14 mouse cellular contexts compared by ENCODE assay signal in the genomic region with DNA sequence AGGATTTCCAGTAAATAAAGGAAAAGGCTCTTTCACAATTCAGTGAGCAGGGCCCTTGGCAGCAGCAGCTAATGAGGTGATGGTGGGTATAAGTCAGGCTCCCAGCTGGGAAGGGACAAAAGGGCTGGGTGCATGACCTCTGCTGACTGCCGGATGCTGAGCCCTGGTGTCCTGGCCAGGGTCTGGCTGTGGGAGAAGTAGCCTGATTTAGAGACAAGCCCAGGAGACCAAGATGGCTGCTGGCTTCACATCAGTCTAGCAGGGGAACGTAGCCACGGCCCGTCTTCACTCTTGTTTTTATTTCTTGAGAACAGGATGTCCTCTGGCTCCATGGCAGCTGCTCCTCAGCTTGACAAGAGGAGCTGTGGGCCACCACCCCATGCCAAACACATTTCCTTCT. TPM values are rescaled to one million over a fixed set of nuclear protein-coding genes. Genes with fewer than 3 reads are reported as not detected.
DNase-seq lines count a peak whose midpoint lies in the region; ATAC-seq and TF ChIP-seq lines count a peak whose summit lies in the region.
"Had no signal": no experiment of that assay in that cellular context is flagged by ENCODE, and none has a peak within 500 bp of the region (broad histone marks: within the 10 kb centered on the region; RNA-seq: fewer than 3 reads in every experiment).

No protein-coding gene starts in this region.

- H3K36me3 ChIP-seq in liver, adult 2 months (ENCODE audit: control insufficient read depth, insufficient read depth, low read length), result no peaks in the 10 kb centered on the region
- no peaks in the 10 kb centered on the region for H3K36me3 ChIP-seq in liver, embryonic 12.5 days
- H3K36me3 ChIP-seq in forebrain, embryonic 11.5 days (ENCODE audit: control insufficient read depth, insufficient read depth, low read length), result no peaks in the 10 kb centered on the region
- no peaks in the 10 kb centered on the region for H3K36me3 ChIP-seq in forebrain, embryonic 13.5 days (ENCODE audit: poor library complexity, severe bottlenecking)
- H3K36me3 ChIP-seq: heart, embryonic 13.5 days; intestine, embryonic 15.5 days; midbrain, embryonic 12.5 days; neural tube, embryonic 15.5 days had no signal

- H3K9me3 ChIP-seq in liver, embryonic 12.5 days (replicated peaks), result no peaks in the 10 kb centered on the region
- H3K9me3 ChIP-seq in forebrain, embryonic 11.5 days (ENCODE audit: control insufficient read depth, low read length), result no peaks in the 10 kb centered on the region
- H3K9me3 ChIP-seq in forebrain, embryonic 13.5 days (replicated peaks), result no peaks in the 10 kb centered on the region
- H3K9me3 ChIP-seq: heart, embryonic 13.5 days; intestine, embryonic 15.5 days; midbrain, embryonic 12.5 days; neural tube, embryonic 15.5 days had no signal

- no peak overlapping the region for H3K9ac ChIP-seq in liver, adult 2 months (ENCODE audit: low read depth, low read length)
- H3K9ac ChIP-seq in liver, embryonic 12.5 days, result no peak overlapping the region
- H3K9ac ChIP-seq in forebrain, embryonic 11.5 days (ENCODE audit: low read length), result no peak overlapping the region
- no peak overlapping the region for H3K9ac ChIP-seq in forebrain, embryonic 13.5 days
- H3K9ac ChIP-seq: heart, embryonic 13.5 days; intestine, embryonic 15.5 days; midbrain, embryonic 12.5 days; neural tube, embryonic 15.5 days had no signal

- DNase-seq in liver, adult 2 months (ENCODE audit: extremely low read depth, low read depth, low spot score), result peak; percentile 40
- peak; percentile 66 for DNase-seq in heart, postnatal 25 days (ENCODE audit: low spot score)
- DNase-seq in lung, adult 18-20 months, result peak; percentile 75
- peak; percentile 45 for DNase-seq in testis, postnatal 10 days (ENCODE audit: low spot score)
- DNase-seq in forebrain, embryonic 11.5 days (ENCODE audit: low spot score), result no peak

- no peak overlapping the region for H3K4me3 ChIP-seq in liver, adult 2 months (ENCODE audit: insufficient read depth, low read depth, low read length)
- H3K4me3 ChIP-seq in liver, embryonic 12.5 days, result no peak overlapping the region
- H3K4me3 ChIP-seq in forebrain, embryonic 11.5 days (ENCODE audit: low read depth, low read length), result no peak overlapping the region
- no peak overlapping the region for H3K4me3 ChIP-seq in forebrain, embryonic 13.5 days
- H3K4me3 ChIP-seq: erythroblast, embryonic 14.5 days; heart, embryonic 13.5 days; intestine, embryonic 15.5 days; midbrain, embryonic 12.5 days; neural tube, embryonic 15.5 days had no signal

- no peak overlapping the region for H3K4me2 ChIP-seq in liver, embryonic 12.5 days
- H3K4me2 ChIP-seq in forebrain, embryonic 11.5 days (ENCODE audit: low read depth, low read length, severe bottlenecking), result no peak overlapping the region
- H3K4me2 ChIP-seq in forebrain, embryonic 13.5 days, result no peak overlapping the region
- H3K4me2 ChIP-seq: heart, embryonic 13.5 days; intestine, embryonic 15.5 days; midbrain, embryonic 12.5 days; neural tube, embryonic 15.5 days had no signal

- H3K27me3 ChIP-seq in liver, adult 2 months (ENCODE audit: control insufficient read depth, insufficient read depth, low read length), result no peaks in the 10 kb centered on the region
- peaks cover 88% of the 10 kb centered on the region for H3K27me3 ChIP-seq in liver, embryonic 12.5 days (replicated peaks)
- peaks cover 29% of the 10 kb centered on the region for H3K27me3 ChIP-seq in forebrain, embryonic 11.5 days (ENCODE audit: control insufficient read depth, insufficient read depth, low read length)
- H3K27me3 ChIP-seq in forebrain, embryonic 13.5 days, result peaks cover 78% of the 10 kb centered on the region

- H3K79me2 ChIP-seq in liver, adult 2 months (ENCODE audit: control insufficient read depth, insufficient read depth, low read length), result no peaks in the 10 kb centered on the region

- intact Hi-C loops in heart, postnatal 25 days (cut with DNase I), result loop anchor here (5.0 to 10.0 kb wide), 2 partner anchors 326 to 508 kb away; partner anchors contain the start of gene Med13

- TF ChIP-seq CTCF in liver, adult 2 months (IDR thresholded peaks at IDR 0.05; ENCODE audit: low read depth, low read length), result no peak

- TF ChIP-seq POLR2A in liver, adult 2 months (IDR thresholded peaks at IDR 0.05; ENCODE audit: extremely low read depth, insufficient read depth, low read length), result no peak

- no peak overlapping the region; the same call in none of the 2 replicates for H3K27ac ChIP-seq in liver, adult 2 months (replicated peaks; ENCODE audit: insufficient read depth, low read depth, low read length)
- no peak overlapping the region for H3K27ac ChIP-seq in liver, embryonic 12.5 days
- H3K27ac ChIP-seq in forebrain, embryonic 11.5 days (ENCODE audit: low read depth, low read length), result no peak overlapping the region
- no peak overlapping the region for H3K27ac ChIP-seq in forebrain, embryonic 13.5 days
- H3K27ac ChIP-seq: heart, embryonic 13.5 days; intestine, embryonic 15.5 days; midbrain, embryonic 12.5 days; neural tube, embryonic 15.5 days had no signal

- 56% methylated on average over 4 of the region's 4 CpGs for WGBS in liver, adult 2 months
- WGBS in liver, embryonic 12.5 days (ENCODE audit: insufficient replicate concordance), result 57% methylated on average over 4 of the region's 4 CpGs
- WGBS in forebrain, embryonic 11.5 days, result 58% methylated on average over 4 of the region's 4 CpGs
- 50% methylated on average over 4 of the region's 4 CpGs for WGBS in forebrain, embryonic 13.5 days

- H3K4me1 ChIP-seq in liver, adult 2 months (ENCODE audit: control insufficient read depth, insufficient read depth, low read length), result peaks cover 11% of the 10 kb centered on the region
- peaks cover 33% of the 10 kb centered on the region for H3K4me1 ChIP-seq in liver, embryonic 12.5 days
- H3K4me1 ChIP-seq in forebrain, embryonic 11.5 days (replicated peaks; ENCODE audit: control insufficient read depth, insufficient read depth, low read length), result peaks cover 17% of the 10 kb centered on the region; the same call in 1 of the 2 replicates
- H3K4me1 ChIP-seq in forebrain, embryonic 13.5 days, result peaks cover 28% of the 10 kb centered on the region

- no peak for ATAC-seq in liver, embryonic 12.5 days
- no peak for ATAC-seq in forebrain, embryonic 11.5 days (replicated peaks; ENCODE audit: low FRiP score)
- ATAC-seq in forebrain, embryonic 13.5 days, result no peak
- ATAC-seq: intestine, embryonic 15.5 days had no signal

RNA-seq across cellular contexts. Expression of gene Gm11444, which starts 3.6 kb away (rescaled TPM):
- total RNA-seq in liver, adult 2 months (2014; rRNA removed), result not detected in 2 replicates
- polyA plus RNA-seq in liver, adult 2 months (2012; rRNA removed), result not detected in 2 replicates
- not detected in 2 replicates for polyA plus RNA-seq in liver, embryonic 12.5 days (2016; fragmentation: Nextera tagmentation; extraction: Ambion mirVana)
- total RNA-seq in heart, postnatal 25 days (2021), result not detected
- not detected in 2 replicates for polyA plus RNA-seq in forebrain, embryonic 11.5 days (2014; fragmentation: Nextera tagmentation; extraction: Ambion mirVana)
- polyA plus RNA-seq in forebrain, embryonic 13.5 days (2015; fragmentation: Nextera tagmentation; extraction: Ambion mirVana), result not detected in 2 replicates
- polyA plus RNA-seq: erythroblast, embryonic 14.5 days; heart, embryonic 13.5 days; intestine, embryonic 15.5 days; limb, embryonic 14.5 days; midbrain, embryonic 12.5 days; neural tube, embryonic 15.5 days; stomach, embryonic 14.5 days had no signal

RNA-seq across cellular contexts. Expression of gene Tbx2, which starts 14.2 kb away (rescaled TPM):
- 1.3 and 1.4 TPM in 2 replicates for total RNA-seq in liver, adult 2 months (2014; rRNA removed)
- polyA plus RNA-seq in liver, adult 2 months (2012; rRNA removed), result 2.4 and 3.0 TPM in 2 replicates
- polyA plus RNA-seq in liver, embryonic 12.5 days (2016; fragmentation: Nextera tagmentation; extraction: Ambion mirVana), result 1.1 and 1.4 TPM in 2 replicates
- total RNA-seq in heart, postnatal 25 days (2021), result 1 to 10 TPM; 6.2 to 7.1 TPM
- polyA plus RNA-seq in forebrain, embryonic 11.5 days (2014; fragmentation: Nextera tagmentation; extraction: Ambion mirVana), result 1.5 and 2.0 TPM in 2 replicates
- polyA plus RNA-seq in forebrain, embryonic 13.5 days (2015; fragmentation: Nextera tagmentation; extraction: Ambion mirVana), result 0.42 and 0.61 TPM in 2 replicates

RNA-seq across cellular contexts. Expression of gene Tbx4, which starts 39.7 kb away (rescaled TPM):
- total RNA-seq in liver, adult 2 months (2014; rRNA removed), result not detected in 2 replicates
- 0.02 TPM in 1 of 2 replicates, not detected in the other for polyA plus RNA-seq in liver, adult 2 months (2012; rRNA removed)
- polyA plus RNA-seq in liver, embryonic 12.5 days (2016; fragmentation: Nextera tagmentation; extraction: Ambion mirVana), result 0.12 and 0.35 TPM in 2 replicates
- total RNA-seq in heart, postnatal 25 days (2021), result under 1 TPM in 1 of 2 experiments, not detected in 1; 0.08 TPM
- polyA plus RNA-seq in forebrain, embryonic 11.5 days (2014; fragmentation: Nextera tagmentation; extraction: Ambion mirVana), result 0.12 and 0.21 TPM in 2 replicates
- polyA plus RNA-seq in forebrain, embryonic 13.5 days (2015; fragmentation: Nextera tagmentation; extraction: Ambion mirVana), result 0.06 and 0.26 TPM in 2 replicates
- polyA plus RNA-seq: erythroblast, embryonic 14.5 days; stomach, embryonic 14.5 days had no signal
